Mouse (Mus musculus) CH12.LX (cell line): ENCODE results near the gene Sctr. TPM values are rescaled to one million over a fixed set of nuclear protein-coding genes. Genes with fewer than 3 reads are reported as not detected.

Experiments
- DNase-seq: peaks from one replicate; pipeline ENCODE4 v3.0.0-alpha.2; 2013; ENCODE audit errors: extremely low read depth
- H3K27ac ChIP-seq: 2 replicates; pipeline ENCODE4 v1.5.1; 2012; ENCODE audit warnings: low read depth, mild to moderate bottlenecking, control low read depth, moderate library complexity; ENCODE audit not compliant: insufficient read depth
- H3K27me3 ChIP-seq: replicated peaks from 2 replicates; pipeline ENCODE3; 2012; ENCODE audit warnings: inconsistent platforms
- H3K36me3 ChIP-seq, 2 experiments: replicated peaks in 1 of 2; 2 replicates each; pipeline versions ENCODE3 to v1.6.1; 2012; ENCODE audit warnings: inconsistent platforms in 1 of 2, low read length in 1 of 2, mild to moderate bottlenecking in 1 of 2, mixed read lengths in 1 of 2, moderate library complexity in 1 of 2; ENCODE audit not compliant: control insufficient read depth in 1 of 2, insufficient read depth in 1 of 2
- H3K4me1 ChIP-seq, 2 experiments: 2 replicates each; pipeline ENCODE4 v1.6.1; 2012; ENCODE audit warnings: inconsistent platforms in 1 of 2, moderate library complexity in 1 of 2; ENCODE audit not compliant: insufficient read depth in 2 of 2, control insufficient read depth in 1 of 2
- H3K4me2 ChIP-seq: 2 replicates; pipeline ENCODE4 v1.6.1; 2012; ENCODE audit warnings: low read depth, mild to moderate bottlenecking, control low read depth; ENCODE audit not compliant: poor library complexity, insufficient read depth, severe bottlenecking
- H3K4me3 ChIP-seq, 3 experiments: fragments of 150-350 bp in 1 of 3; sonication (generic) in 1 of 3; replicated peaks in 1 of 3; 2 replicates each; pipeline versions ENCODE3 to v1.5.1; 2011 to 2012; ENCODE audit warnings: low read depth in 2 of 3, low read length in 2 of 3, mild to moderate bottlenecking in 2 of 3, moderate library complexity in 2 of 3, control low read depth in 1 of 3, improper control_type of control experiment in 1 of 3, inconsistent platforms in 1 of 3, mixed read lengths in 1 of 3; ENCODE audit not compliant: poor library complexity in 1 of 3
- H3K79me2 ChIP-seq: replicated peaks from 2 replicates; pipeline ENCODE4 v1.6.1; 2012; ENCODE audit warnings: mild to moderate bottlenecking, moderate library complexity; ENCODE audit not compliant: control insufficient read depth, poor library complexity, insufficient read depth, severe bottlenecking; ENCODE audit errors: extremely low read depth
- H3K9ac ChIP-seq: 2 replicates; pipeline ENCODE4 v1.6.1; 2012; ENCODE audit warnings: low read depth, mild to moderate bottlenecking, control low read depth, moderate library complexity; ENCODE audit not compliant: insufficient read depth
- H3K9me3 ChIP-seq: replicated peaks from 2 replicates; pipeline ENCODE3; 2012; ENCODE audit warnings: low read length, inconsistent platforms, mixed read lengths
- BHLHE40 ChIP-seq: IDR thresholded peaks from 2 replicates; pipeline ENCODE4 v1.6.1; 2011; ENCODE audit warnings: mild to moderate bottlenecking, low read depth, low read length, improper control_type of control experiment
- CHD2 ChIP-seq: IDR thresholded peaks from 2 replicates; pipeline ENCODE4 v1.6.1; 2011; ENCODE audit warnings: low read length, improper control_type of control experiment
- CTCF ChIP-seq, 2 experiments: IDR thresholded peaks in 1 of 2; conservative IDR thresholded peaks in 1 of 2; 2 replicates each; pipeline ENCODE4 v1.5.1; 2011 to 2012; ENCODE audit warnings: low read depth in 2 of 2, low read length in 2 of 2, improper control_type of control experiment in 1 of 2, inconsistent platforms in 1 of 2, mild to moderate bottlenecking in 1 of 2, moderate library complexity in 1 of 2
- E2F4 ChIP-seq: IDR thresholded peaks from 2 replicates; pipeline ENCODE4 v1.6.1; 2011; ENCODE audit warnings: low read depth, low read length, improper control_type of control experiment; ENCODE audit not compliant: insufficient replicate concordance
- EP300 ChIP-seq: IDR thresholded peaks from 2 replicates; pipeline ENCODE4 v1.6.1; 2011; ENCODE audit warnings: low read length, improper control_type of control experiment
- ETS1 ChIP-seq: conservative IDR thresholded peaks from 2 replicates; pipeline ENCODE4 v1.6.1; 2012; ENCODE audit warnings: low read depth, mild to moderate bottlenecking, inconsistent platforms, low read length, improper control_type of control experiment, moderate library complexity
- GABPA ChIP-seq: IDR thresholded peaks from 2 replicates; pipeline ENCODE4 v1.6.1; 2012; ENCODE audit warnings: low read depth, low read length, improper control_type of control experiment, inconsistent platforms; ENCODE audit not compliant: insufficient replicate concordance
- HCFC1 ChIP-seq: IDR thresholded peaks from 2 replicates; pipeline ENCODE4 v1.6.1; 2012; ENCODE audit warnings: low read depth, mild to moderate bottlenecking, inconsistent platforms, low read length, improper control_type of control experiment
- IRF4 ChIP-seq: IDR thresholded peaks from 2 replicates; pipeline ENCODE4 v1.6.1; 2014; ENCODE audit warnings: low read depth, mild to moderate bottlenecking, inconsistent platforms, low read length, improper control_type of control experiment
- JUN ChIP-seq: IDR thresholded peaks from 2 replicates; pipeline ENCODE4 v1.6.1; 2011; ENCODE audit warnings: low read depth, mild to moderate bottlenecking, low read length, improper control_type of control experiment, moderate library complexity; ENCODE audit not compliant: insufficient read depth
- KAT2A ChIP-seq: IDR thresholded peaks from 2 replicates; pipeline ENCODE4 v1.6.1; 2012; ENCODE audit warnings: low read length, improper control_type of control experiment, inconsistent platforms; ENCODE audit not compliant: insufficient replicate concordance
- MAFK ChIP-seq: IDR thresholded peaks from 2 replicates; pipeline ENCODE4 v1.6.1; 2011; ENCODE audit warnings: low read length, improper control_type of control experiment; ENCODE audit not compliant: insufficient replicate concordance
- MAX ChIP-seq: IDR thresholded peaks from 2 replicates; pipeline ENCODE4 v1.6.1; 2011; ENCODE audit warnings: low read length, improper control_type of control experiment
- MAZ ChIP-seq: IDR thresholded peaks from 2 replicates; pipeline ENCODE4 v1.6.1; 2012; ENCODE audit warnings: low read depth, mild to moderate bottlenecking, inconsistent platforms, low read length, improper control_type of control experiment, moderate library complexity
- MEF2A ChIP-seq: IDR thresholded peaks from 2 replicates; pipeline ENCODE4 v1.6.1; 2014; ENCODE audit warnings: low read depth, mild to moderate bottlenecking, inconsistent platforms, low read length, improper control_type of control experiment, borderline replicate concordance
- MXI1 ChIP-seq: IDR thresholded peaks from 2 replicates; pipeline ENCODE4 v1.6.1; 2011; ENCODE audit warnings: mild to moderate bottlenecking, low read depth, low read length, improper control_type of control experiment
- MYC ChIP-seq: IDR thresholded peaks from 2 replicates; pipeline ENCODE4 v1.6.1; 2011; ENCODE audit warnings: low read depth, mild to moderate bottlenecking, improper control_type of control experiment, low read length
- NRF1 ChIP-seq: IDR thresholded peaks from 2 replicates; pipeline ENCODE4 v1.6.1; 2014; ENCODE audit warnings: low read depth, mild to moderate bottlenecking, inconsistent platforms, low read length, improper control_type of control experiment, moderate library complexity
- POLR2A ChIP-seq: IDR thresholded peaks from 2 replicates; pipeline ENCODE4 v1.6.1; 2011; ENCODE audit warnings: low read depth, mild to moderate bottlenecking, improper control_type of control experiment, low read length
- POLR2AphosphoS2 ChIP-seq: IDR thresholded peaks from 2 replicates; pipeline ENCODE4 v1.6.1; 2011; ENCODE audit warnings: low read depth, low read length, improper control_type of control experiment
- RAD21 ChIP-seq: IDR thresholded peaks from 2 replicates; pipeline ENCODE4 v1.6.1; 2011; ENCODE audit warnings: low read depth, mild to moderate bottlenecking, low read length, improper control_type of control experiment, moderate library complexity
- RCOR1 ChIP-seq: conservative IDR thresholded peaks from 2 replicates; pipeline ENCODE4 v1.6.1; 2012; ENCODE audit warnings: low read depth, mild to moderate bottlenecking, inconsistent platforms, low read length, improper control_type of control experiment
- SIN3A ChIP-seq: IDR thresholded peaks from 2 replicates; pipeline ENCODE4 v1.6.1; 2012; ENCODE audit warnings: low read length, improper control_type of control experiment, inconsistent platforms
- SMC3 ChIP-seq: IDR thresholded peaks from 2 replicates; pipeline ENCODE4 v1.6.1; 2011; ENCODE audit warnings: low read depth, low read length, improper control_type of control experiment
- TCF12 ChIP-seq: IDR thresholded peaks from 2 replicates; pipeline ENCODE4 v1.6.1; 2014; ENCODE audit warnings: low read depth, mild to moderate bottlenecking, inconsistent platforms, low read length, improper control_type of control experiment
- USF1 ChIP-seq: IDR thresholded peaks from 2 replicates; pipeline ENCODE4 v1.6.1; 2014; ENCODE audit warnings: low read depth, mild to moderate bottlenecking, inconsistent platforms, low read length, improper control_type of control experiment
- USF2 ChIP-seq: conservative IDR thresholded peaks from 2 replicates; pipeline ENCODE4 v1.6.1; 2011; ENCODE audit warnings: low read depth, low read length, improper control_type of control experiment
- ZC3H11A ChIP-seq: IDR thresholded peaks from 2 replicates; pipeline ENCODE4 v1.6.1; 2012; ENCODE audit warnings: low read depth, mild to moderate bottlenecking, inconsistent platforms, low read length, improper control_type of control experiment
- ZMIZ1 ChIP-seq: IDR thresholded peaks from 2 replicates; pipeline ENCODE4 v1.6.1; 2012; ENCODE audit warnings: low read depth, mild to moderate bottlenecking, inconsistent platforms, low read length, improper control_type of control experiment
- ZNF384 ChIP-seq: IDR thresholded peaks from 2 replicates; pipeline ENCODE4 v1.6.1; 2012; ENCODE audit warnings: low read depth, low read length, improper control_type of control experiment, inconsistent platforms
- dilution Hi-C: fragments of 300-500 bp; cut with MboI; formaldehyde crosslinking; loops from 2 replicates; pipeline ENCODE4 v1.14.3; 2020; ENCODE audit warnings: low sequenced_read_pairs; ENCODE audit not compliant: extremely low pct_unique_long_range_greater_than_20kb, extremely low pct_ligation_motif_present
- in situ Hi-C: fragments of 300-500 bp; cut with MboI; formaldehyde crosslinking; loops from 3 replicates; pipeline ENCODE4 v1.14.3; 2019; ENCODE audit warnings: low sequenced_read_pairs, low pct_ligation_motif_present, low pct_unique_long_range_greater_than_20kb, mixed read lengths
- polyA plus RNA-seq: library from polyadenylated mRNA; unstranded; fragments of >175 nt; gene quantifications from 2 replicates; pipeline ENCODE4 v1.2.1, GENCODE M21; 2012; ENCODE audit warnings: low read depth; ENCODE audit not compliant: insufficient read length
- total RNA-seq, 2 experiments: library from RNA; depleted of rRNA; stranded (reverse); fragments of 300-350 nt in 1 of 2; fragments of >200 nt in 1 of 2; gene quantifications; 2 replicates each; pipeline ENCODE4 v1.2.3; 2012 to 2014

Gene Sctr
- total and polyA plus RNA-seq, 3 experiments = not detected

DNA sequence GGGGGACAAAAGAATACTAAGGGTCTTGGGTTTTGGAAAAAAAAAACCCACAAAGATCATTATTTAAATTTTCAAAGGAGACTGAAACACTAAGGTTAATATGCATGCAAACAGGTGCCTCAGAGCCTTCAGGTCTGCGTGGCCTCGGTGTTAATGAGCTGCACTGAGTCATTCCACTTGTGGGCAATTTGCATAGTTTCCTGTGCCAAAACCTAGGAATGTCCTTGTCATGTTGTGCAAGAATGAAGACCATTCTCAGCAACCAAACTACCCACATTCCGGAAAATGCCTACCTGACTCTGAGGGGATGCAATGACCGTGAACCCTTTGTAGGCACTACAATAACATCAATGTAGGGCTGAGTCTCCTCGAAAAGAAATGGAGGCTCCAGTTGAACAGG lies 20.1 kb upstream of the Sctr start:
- peak; percentile 33 for DNase-seq
- TF ChIP-seq ZNF384 (no peak), ZMIZ1 (no peak), CTCF (conservative IDR thresholded peaks at IDR 0.05 in 1 of 2, IDR thresholded peaks at IDR 0.05 in 1 of 2; ENCODE audit: low read depth in 2 of 2, low read length in 2 of 2) (no peak), HCFC1 (no peak), SIN3A (no peak), EP300 (peak; percentile 89), MYC (no peak), MAZ (no peak), USF1 (no peak), MXI1 (no peak), POLR2A (no peak), BHLHE40 (peak; percentile 63), MAFK (0 out of 2 replicates have a peak, but pooled peaks have one; percentile 57), JUN (peak; percentile 72; the same call in 1 of the 2 replicates), KAT2A (no peak), ZC3H11A (no peak), RCOR1 (peak; percentile 57; the same call in 1 of the 2 replicates), GABPA (no peak), TCF12 (peak; percentile 53; the same call in 1 of the 2 replicates), E2F4 (no peak), SMC3 (no peak), IRF4 (peak; percentile 81), CHD2 (peak; percentile 46; the same call in 1 of the 2 replicates), USF2 (no peak), MAX (peak; percentile 53; the same call in 1 of the 2 replicates), NRF1 (no peak), RAD21 (no peak), ETS1 (peak; percentile 48), POLR2AphosphoS2 (no peak), MEF2A (no peak)
- Histone ChIP-seq H3K27ac (no peak overlapping the region), H3K4me1 (peaks cover 8 to 11% of the 10 kb centered on the region in 2 experiments), H3K27me3 (no peaks in the 10 kb centered on the region), H3K79me2 (no peaks in the 10 kb centered on the region), H3K36me3 (no peaks in the 10 kb centered on the region), H3K4me2 (peak overlapping the region; percentile 9; the same call in 1 of the 2 replicates), H3K9me3 (no peaks in the 10 kb centered on the region), H3K4me3 (no peak overlapping the region), H3K9ac (no peak overlapping the region)
- dilution Hi-C loops = no loop called here
- in situ Hi-C loops = no loop called here
